Mouse (Mus musculus) embryonic stem cell, embryonic (primary cell): ENCODE data around the gene Cox8c.

Experiments used
- CTCF ChIA-PET, 4 experiments: fragments of 300-600 bp in 2 of 4; fragments of 350-600 bp in 2 of 4; sonication (Branson Sonifier 250); formaldehyde crosslinking; loops; one replicate each; lab custom pipeline; 2022; ENCODE audit warnings: inconsistent platforms in 2 of 4; lab: Charles Lee
- POLR2A ChIA-PET, 4 experiments: fragments of 300-600 bp in 2 of 4; fragments of 350-600 bp in 2 of 4; sonication (Branson Sonifier 250); formaldehyde crosslinking; loops; one replicate each; lab custom pipeline; 2022; ENCODE audit warnings: antibody characterized with exemption in 4 of 4, inconsistent platforms in 1 of 4; lab: Charles Lee

The Cox8c gene

DNA sequence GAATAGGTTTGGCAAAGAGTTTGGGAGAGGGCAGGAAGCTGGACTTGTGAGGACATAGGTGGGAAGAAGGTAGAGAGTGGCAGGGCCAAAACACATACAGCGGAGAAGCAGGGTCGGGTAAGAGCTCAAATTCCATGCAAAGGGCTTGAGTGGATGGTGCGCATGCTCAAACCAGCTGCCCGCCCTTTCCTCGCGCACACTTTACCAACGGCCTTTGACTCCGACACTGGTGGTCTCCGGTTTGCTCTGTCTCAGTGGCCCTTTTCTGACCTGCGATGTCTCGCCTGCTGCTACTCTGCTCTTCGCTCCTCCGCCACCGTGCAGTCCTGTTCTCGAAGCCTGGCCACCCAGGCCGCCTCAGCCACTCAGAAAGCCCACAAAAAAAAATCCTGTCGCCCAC is at the start of gene Cox8c:
Gene Cox8c (plus strand): TSS at position 226 of the 400 bp plus-strand sequence.
- ChIA-PET CTCF (interaction anchor here in 2 of 4 experiments (0.7 to 1.0 kb wide), 2 partner anchors 13 to 861 kb away, joined by 3 read pairs; no protein-coding TSS in a partner anchor), POLR2A (interaction anchor here in 2 of 4 experiments (1.0 to 1.6 kb wide), 4 partner anchors 9 to 22 kb away, joined by 3 to 6 read pairs (median 4); no protein-coding TSS in a partner anchor)

DNA sequence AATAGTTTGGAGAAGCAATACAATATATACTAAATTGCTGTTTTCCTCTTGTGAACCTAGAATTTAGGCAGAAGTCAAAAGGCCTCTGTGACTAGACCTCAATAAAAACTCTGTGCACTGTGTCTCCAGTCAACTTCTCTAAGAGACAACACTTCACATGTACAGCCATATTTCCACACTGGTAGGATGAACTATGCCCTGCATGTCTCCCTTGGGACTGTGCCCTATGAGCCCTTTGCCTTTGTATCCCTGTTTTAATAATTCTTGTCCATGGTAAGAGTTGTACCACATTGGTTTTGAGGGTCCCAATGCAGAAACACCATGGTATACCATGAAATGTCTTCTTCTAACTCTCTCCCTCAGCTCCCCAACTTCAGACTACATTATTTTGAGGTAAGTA is 38.3 kb upstream of the Cox8c start:
- POLR2A ChIA-PET, result interaction anchor here in 2 of 4 experiments (0.5 to 0.6 kb wide), 3 partner anchors 10 to 361 kb away, joined by 3 to 14 read pairs (median 4); no protein-coding TSS in a partner anchor
- CTCF ChIA-PET, result no interaction called here

- ChIA-PET POLR2A (no interaction called here), CTCF (no interaction called here)
Observed at GRCm38 (mm10) chr12:102869802-102870201, 29.3 kb upstream of the Cox8c start.

DNA sequence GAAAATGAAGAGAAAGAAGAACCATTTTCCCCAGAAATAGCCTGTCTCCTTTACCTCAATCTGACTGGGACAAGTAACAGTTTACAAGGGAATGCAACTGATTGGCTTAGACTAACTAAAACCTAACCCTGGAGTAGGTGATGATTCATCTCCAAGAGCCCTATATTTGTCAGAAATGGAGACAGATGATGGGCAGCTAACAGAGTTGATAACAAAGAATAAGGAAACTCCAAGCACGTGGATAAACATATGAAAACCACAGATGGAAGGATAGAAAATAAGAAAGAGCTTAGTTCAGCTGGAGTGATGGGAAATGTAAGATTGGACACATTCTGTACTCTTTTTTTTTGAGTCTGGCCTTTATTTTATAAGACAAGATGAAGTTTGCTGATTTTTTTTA is 28.6 kb upstream of the Cox8c start:
- ChIA-PET POLR2A (interaction anchor here in 1 of 4 experiments (0.7 kb wide), 1 partner anchor 10 kb away, joined by 3 read pairs; no protein-coding TSS in a partner anchor), CTCF (interaction anchor here in 1 of 4 experiments (0.7 kb wide), 1 partner anchor 115 kb away, joined by 3 read pairs; no protein-coding TSS in a partner anchor)

GRCm38 (mm10) chr12:102877301-102878030 is 21.6 kb upstream of the Cox8c start:
- POLR2A ChIA-PET, result interaction anchor here (0.5 to 1.6 kb wide), 22 partner anchors 8 to 172 kb away, joined by 3 to 10 read pairs (median 3); partner anchors contain the start of genes Gm28051 (in 2 of the 4), Gon7 (in 2 of the 4), Moap1 (in 2 of the 4) and Tmem251 (in 2 of the 4)
- CTCF ChIA-PET, result interaction anchor here in 3 of 4 experiments (0.5 to 1.1 kb wide), 4 partner anchors 8 to 471 kb away, joined by 3 read pairs; no protein-coding TSS in a partner anchor

DNA sequence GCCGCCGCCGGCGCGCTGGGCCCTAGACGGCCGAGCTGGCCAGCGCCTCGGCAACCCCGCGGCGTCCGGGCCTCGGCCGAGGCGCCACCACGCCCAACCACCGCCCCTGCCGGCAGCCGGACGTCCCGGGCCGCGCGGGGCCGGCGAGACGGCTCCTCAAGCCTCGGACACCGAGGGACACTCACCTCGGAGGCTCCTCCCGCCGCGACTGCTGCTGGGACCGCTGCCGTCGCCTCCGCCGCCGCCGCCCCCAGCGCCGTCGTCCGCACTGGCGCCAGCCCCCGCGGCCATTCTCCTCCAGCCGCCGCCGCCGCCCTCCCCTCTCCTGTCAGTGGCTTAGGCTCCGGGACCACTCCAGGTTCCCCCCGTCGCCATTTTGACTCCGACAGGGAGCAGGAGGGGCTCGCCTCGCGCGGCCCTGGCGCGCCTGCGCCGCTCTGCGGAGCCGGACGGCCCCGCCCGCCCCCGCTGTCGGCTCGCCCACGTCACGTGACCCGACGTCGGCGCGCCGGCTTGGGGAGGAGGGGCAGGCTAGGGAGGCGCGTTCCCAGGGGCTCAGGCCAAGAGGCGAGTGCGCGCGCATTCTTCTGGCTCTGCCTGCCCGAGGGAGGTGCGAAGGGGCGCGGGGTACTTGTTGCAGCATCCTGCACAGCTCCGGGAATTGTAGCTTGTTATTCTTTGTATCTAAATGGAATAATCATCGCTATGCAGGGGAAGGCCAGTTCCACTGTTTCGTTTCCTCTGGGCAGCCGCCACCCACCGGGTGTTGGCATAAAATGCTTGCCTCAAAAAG is 20.9 kb upstream of the Cox8c start, which contains the start of gene Btbd7:
Gene Btbd7 (minus strand): TSS at position 441 of the 793 bp plus-strand sequence.
- POLR2A ChIA-PET, result interaction anchor here in 3 of 4 experiments (0.5 to 1.6 kb wide), 13 partner anchors 8 to 120 kb away, joined by 3 to 10 read pairs (median 3); partner anchors contain the start of genes Cox8c (in 1 of the 3), Gm28051 (in 1 of the 3), Gon7 (in 1 of the 3) and Ubr7 (in 1 of the 3)
- CTCF ChIA-PET, result interaction anchor here in 1 of 4 experiments (0.5 kb wide), 1 partner anchor 446 kb away, joined by 3 read pairs; no protein-coding TSS in a partner anchor

GRCm38 (mm10) chr12:102878901-102879300 is 20.2 kb upstream of the Cox8c start:
- POLR2A ChIA-PET, result interaction anchor here in 1 of 4 experiments (1.5 kb wide), 1 partner anchor 10 kb away, joined by 4 read pairs; no protein-coding TSS in a partner anchor
- CTCF ChIA-PET, result no interaction called here

- POLR2A ChIA-PET, result interaction anchor here in 2 of 4 experiments (0.7 to 0.9 kb wide), 3 partner anchors 8 to 304 kb away, joined by 3 to 8 read pairs (median 5); no protein-coding TSS in a partner anchor
- CTCF ChIA-PET, result interaction anchor here in 2 of 4 experiments (0.7 to 1.5 kb wide), 4 partner anchors 8 to 182 kb away, joined by 3 to 4 read pairs (median 3); partner anchors contain the start of gene Cox8c (in 1 of the 2)
Observed at GRCm38 (mm10) chr12:102885735-102886134, 13.4 kb upstream of the Cox8c start.

GRCm38 (mm10) chr12:102887366-102887765 is 11.8 kb upstream of the Cox8c start:
- CTCF ChIA-PET, result interaction anchor here in 1 of 4 experiments (0.7 kb wide), 1 partner anchor 148 kb away, joined by 12 read pairs; no protein-coding TSS in a partner anchor

GRCm38 (mm10) chr12:102888568-102888967 is 10.5 kb upstream of the Cox8c start:
- CTCF ChIA-PET, result interaction anchor here in 1 of 4 experiments (0.6 kb wide), 1 partner anchor 132 kb away, joined by 3 read pairs; no protein-coding TSS in a partner anchor
- POLR2A ChIA-PET, result interaction anchor here in 2 of 4 experiments (0.6 to 1.5 kb wide), 6 partner anchors 10 to 167 kb away, joined by 3 to 6 read pairs (median 4); partner anchors contain the start of genes Btbd7 (in 1 of the 2), Cox8c (in 1 of the 2), Gm28051 (in 1 of the 2) and Gon7 (in 1 of the 2)

More at GRCm38 (mm10) chr12:102887366-102887765, 11.8 kb upstream of the Cox8c start:
- POLR2A ChIA-PET, result interaction anchor here in 2 of 4 experiments (0.7 to 1.0 kb wide), 3 partner anchors 137 to 347 kb away, joined by 4 to 7 read pairs (median 4); no protein-coding TSS in a partner anchor

DNA sequence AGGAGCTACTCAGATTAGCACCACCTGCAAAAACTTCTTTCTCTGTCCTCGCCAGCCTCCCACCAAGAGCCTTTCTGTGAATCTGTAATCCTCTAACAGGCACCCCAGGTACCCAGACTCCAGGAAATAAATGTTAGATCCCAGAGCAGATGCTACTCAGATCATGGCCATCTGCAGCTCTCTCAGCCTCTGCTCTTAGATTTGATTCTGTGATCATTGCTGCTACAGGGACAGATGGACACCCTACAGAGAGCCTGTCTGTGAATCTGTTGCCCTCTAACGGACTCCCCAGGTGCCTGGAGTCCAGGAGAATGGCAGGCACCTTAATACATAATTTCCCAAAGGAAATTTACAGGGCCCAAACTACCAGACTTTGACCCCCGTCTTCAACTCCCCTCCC is 9.1 kb downstream of the Cox8c start:
- POLR2A ChIA-PET, result interaction anchor here in 1 of 4 experiments (1.7 kb wide), 1 partner anchor 8 kb away, joined by 3 read pairs; the partner anchor contains the start of gene Cox8c
- CTCF ChIA-PET, result interaction anchor here in 1 of 4 experiments (0.5 kb wide), 1 partner anchor 89 kb away, joined by 4 read pairs; no protein-coding TSS in a partner anchor

GRCm38 (mm10) chr12:102916073-102916472 is 17.0 kb downstream of the Cox8c start:
- ChIA-PET POLR2A (no interaction called here), CTCF (interaction anchor here in 1 of 4 experiments (0.5 kb wide), 1 partner anchor 85 kb away, joined by 3 read pairs; no protein-coding TSS in a partner anchor)

GRCm38 (mm10) chr12:102929764-102930163 is 30.6 kb downstream of the Cox8c start:
- ChIA-PET CTCF (no interaction called here), POLR2A (no interaction called here)

- ChIA-PET POLR2A (no interaction called here), CTCF (interaction anchor here in 1 of 4 experiments (0.6 kb wide), 1 partner anchor 24 kb away, joined by 3 read pairs; no protein-coding TSS in a partner anchor)
Observed at GRCm38 (mm10) chr12:102930335-102930734, 31.2 kb downstream of the Cox8c start.

GRCm38 (mm10) chr12:102930789-102931188 is 31.7 kb downstream of the Cox8c start:
- POLR2A ChIA-PET, result no interaction called here
- CTCF ChIA-PET, result interaction anchor here in 1 of 4 experiments (0.6 kb wide), 1 partner anchor 23 kb away, joined by 3 read pairs; no protein-coding TSS in a partner anchor

DNA sequence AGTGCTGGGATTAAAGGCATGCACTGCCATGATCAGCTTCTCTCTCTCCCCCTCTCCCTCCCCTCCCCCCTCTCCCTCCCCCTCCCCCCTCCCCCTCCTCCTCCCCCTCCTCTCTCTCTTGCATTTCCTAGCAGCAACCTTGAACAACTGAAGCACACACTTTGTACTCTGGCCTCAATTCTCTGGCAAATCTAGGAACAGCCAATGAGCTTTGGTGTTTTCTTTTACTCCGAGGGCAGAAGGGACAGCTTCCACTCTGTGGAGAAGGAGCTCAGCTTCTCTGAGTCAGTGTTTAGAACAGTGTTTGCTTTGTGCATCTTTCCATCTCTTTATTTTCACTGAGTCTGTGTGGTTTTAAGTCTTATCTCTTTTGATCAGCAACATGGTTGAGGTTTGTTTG is 36.8 kb downstream of the Cox8c start:
- ChIA-PET CTCF (interaction anchor here in 3 of 4 experiments (0.5 to 0.6 kb wide), 5 partner anchors 39 to 704 kb away, joined by 3 to 4 read pairs (median 3); no protein-coding TSS in a partner anchor), POLR2A (interaction anchor here in 1 of 4 experiments (0.6 kb wide), 1 partner anchor 130 kb away, joined by 5 read pairs; no protein-coding TSS in a partner anchor)

DNA sequence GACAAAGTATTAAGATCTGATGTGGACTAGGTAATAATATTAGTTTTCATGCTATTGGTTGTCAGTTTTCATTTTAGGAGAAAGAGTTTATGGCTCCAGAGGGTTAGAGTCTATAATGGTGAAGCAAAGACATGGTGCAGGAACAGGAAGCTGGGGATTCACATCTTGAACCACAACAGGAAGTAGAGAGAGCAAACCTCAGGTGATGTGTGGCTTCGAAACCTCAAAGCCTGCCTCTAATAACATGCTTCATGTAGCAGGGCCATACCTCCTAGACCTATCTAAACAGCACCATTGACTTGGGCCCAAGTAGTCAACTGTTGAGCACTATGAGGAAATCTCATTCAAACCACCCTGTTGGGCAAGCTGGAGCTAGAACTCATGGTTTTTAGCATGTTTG is 46.5 kb downstream of the Cox8c start:
- ChIA-PET CTCF (no interaction called here), POLR2A (no interaction called here)
